Mouse (Mus musculus) embryonic facial prominence, embryonic 13.5 days (tissue): ENCODE results near the gene Carns1. TPM values are rescaled to one million over a fixed set of nuclear protein-coding genes. Genes with fewer than 3 reads are reported as not detected.
"Not testable (repeated sequence)": the region's sequence is repeated elsewhere in the genome, so short reads cannot be mapped to it uniquely, and the experiment has no call there.

ENCODE experiments used
- ATAC-seq: fragments of 200-750 bp; cut with Nextera tagmentation; 2 replicates; pipeline ENCODE4 v1.8.0; 2017; ENCODE audit warnings: low read depth; ENCODE audit not compliant: insufficient number of reproducible peaks, insufficient read depth, low FRiP score, low TSS enrichment
- H3K27ac ChIP-seq: fragments of 300-500 bp; sonication (generic); 2 replicates; pipeline ENCODE4 v1.5.1; 2015; ENCODE audit warnings: moderate library complexity, mild to moderate bottlenecking, inconsistent platforms
- H3K27me3 ChIP-seq: fragments of 300-500 bp; sonication (generic); 2 replicates; pipeline ENCODE4 v1.6.1; 2015; ENCODE audit warnings: mild to moderate bottlenecking, inconsistent platforms
- H3K36me3 ChIP-seq: fragments of 300-500 bp; sonication (generic); 2 replicates; pipeline ENCODE4 v1.6.1; 2015; ENCODE audit warnings: mild to moderate bottlenecking, inconsistent platforms
- H3K4me1 ChIP-seq: fragments of 300-500 bp; sonication (generic); 2 replicates; pipeline ENCODE4 v1.6.1; 2015; ENCODE audit warnings: inconsistent platforms
- H3K4me2 ChIP-seq: fragments of 300-500 bp; sonication (generic); 2 replicates; pipeline ENCODE4 v1.6.1; 2015; ENCODE audit warnings: moderate library complexity, mild to moderate bottlenecking, inconsistent platforms
- H3K4me3 ChIP-seq: fragments of 300-500 bp; sonication (generic); 2 replicates; pipeline ENCODE4 v1.5.1; 2015; ENCODE audit warnings: mild to moderate bottlenecking, inconsistent platforms
- H3K9ac ChIP-seq: fragments of 300-500 bp; sonication (generic); 2 replicates; pipeline ENCODE4 v1.6.1; 2015; ENCODE audit warnings: mild to moderate bottlenecking, inconsistent platforms
- H3K9me3 ChIP-seq: fragments of 300-500 bp; sonication (generic); 2 replicates; pipeline ENCODE4 v1.6.1; 2016; ENCODE audit warnings: inconsistent platforms
- WGBS: fragments of 180-500 bp; shearing (Covaris S2); methylation state at CpG from one replicate; pipeline ENCODE4 v1.1.7; 2015; ENCODE audit warnings: mixed read lengths; 5-methylcytosine and 5-hydroxymethylcytosine counted together
- polyA plus RNA-seq: library from polyadenylated mRNA; unstranded; fragments of >200 nt; fragmentation: Nextera tagmentation; extraction: Ambion mirVana; gene quantifications from 2 replicates; pipeline ENCODE4 v1.2.1, GENCODE M21; 2015

The Carns1 gene
- polyA plus RNA-seq, 1 experiment from 2014 or later = 1.7 TPM

GRCm38 (mm10) chr19:4135963-4136345 lies 39.3 kb downstream of the Carns1 start:
- not testable (repeated sequence) for H3K4me3 ChIP-seq, H3K4me1 ChIP-seq, H3K4me2 ChIP-seq, H3K27me3 ChIP-seq, H3K27ac ChIP-seq, H3K9me3 ChIP-seq, H3K9ac ChIP-seq, ATAC-seq
- H3K36me3 ChIP-seq = peaks cover 24% of the 10 kb centered on the region
- 25% methylated on average over 8 of the region's 8 CpGs for WGBS

GRCm38 (mm10) chr19:4135229-4135962 lies 39.9 kb downstream of the Carns1 start:
- not testable (repeated sequence) for H3K4me2 ChIP-seq, H3K27me3 ChIP-seq, H3K9me3 ChIP-seq, ATAC-seq, H3K27ac ChIP-seq, H3K9ac ChIP-seq, H3K4me1 ChIP-seq, H3K4me3 ChIP-seq
- 78% methylated on average over 6 of the region's 6 CpGs for WGBS
- H3K36me3 ChIP-seq = peaks cover 25% of the 10 kb centered on the region

GRCm38 (mm10) chr19:4134354-4134753 lies 40.9 kb downstream of the Carns1 start:
- Histone ChIP-seq H3K27me3 (no peaks in the 10 kb centered on the region), H3K36me3 (peaks cover 35% of the 10 kb centered on the region), H3K9ac (no peak overlapping the region), H3K9me3 (no peaks in the 10 kb centered on the region), H3K4me2 (no peak overlapping the region), H3K4me1 (no peaks in the 10 kb centered on the region), H3K4me3 (no peak overlapping the region), H3K27ac (no peak overlapping the region)
- WGBS = 91% methylated on average over 4 of the region's 4 CpGs
- no peak for ATAC-seq

GRCm38 (mm10) chr19:4131768-4132167 lies 43.5 kb downstream of the Carns1 start:
- no peak for ATAC-seq
- Histone ChIP-seq H3K9me3 (no peaks in the 10 kb centered on the region), H3K27me3 (no peaks in the 10 kb centered on the region), H3K4me3 (no peak overlapping the region), H3K4me2 (no peak overlapping the region), H3K9ac (no peak overlapping the region), H3K4me1 (peaks cover 9% of the 10 kb centered on the region), H3K36me3 (peaks cover 54% of the 10 kb centered on the region), H3K27ac (no peak overlapping the region)
- WGBS = 82% methylated on average over 2 of the region's 2 CpGs

GRCm38 (mm10) chr19:4131075-4131474 lies 44.2 kb downstream of the Carns1 start:
- Histone ChIP-seq H3K27ac (no peak overlapping the region), H3K4me3 (no peak overlapping the region), H3K9ac (no peak overlapping the region), H3K36me3 (peaks cover 54% of the 10 kb centered on the region), H3K4me2 (no peak overlapping the region), H3K27me3 (no peaks in the 10 kb centered on the region), H3K4me1 (peaks cover 13% of the 10 kb centered on the region), H3K9me3 (no peaks in the 10 kb centered on the region)
- WGBS = 88% methylated on average over 5 of the region's 5 CpGs
- no peak for ATAC-seq

DNA sequence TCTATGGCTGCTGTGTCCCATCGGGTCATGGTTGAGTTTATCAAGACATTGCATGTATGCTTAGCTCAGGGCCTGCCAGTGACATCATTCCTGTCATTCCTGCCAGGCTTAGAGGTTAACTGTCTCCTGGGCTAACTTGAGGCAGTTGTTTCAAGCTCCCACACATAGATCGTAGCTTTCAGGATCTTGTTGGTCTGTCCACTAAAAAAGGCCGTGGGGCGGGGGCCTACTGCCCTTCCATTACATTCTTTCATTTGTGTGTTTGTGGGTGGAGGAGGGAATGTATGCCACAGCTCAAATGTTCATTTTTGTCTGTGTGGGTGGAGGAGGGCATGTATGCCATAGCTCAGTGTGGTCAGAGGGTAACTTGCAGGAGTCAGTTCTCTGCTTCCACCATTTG lies 45.2 kb downstream of the Carns1 start:
- Histone ChIP-seq H3K36me3 (peaks cover 54% of the 10 kb centered on the region), H3K4me2 (no peak overlapping the region), H3K9ac (0 out of 2 replicates have a peak overlapping the region, but pooled peaks have one; percentile 11), H3K27ac (no peak overlapping the region), H3K27me3 (no peaks in the 10 kb centered on the region), H3K4me3 (no peak overlapping the region), H3K9me3 (no peaks in the 10 kb centered on the region), H3K4me1 (peaks cover 14% of the 10 kb centered on the region)
- 84% methylated on average over 4 of the region's 4 CpGs for WGBS
- no peak for ATAC-seq

GRCm38 (mm10) chr19:4129462-4129861 lies 45.8 kb downstream of the Carns1 start:
- Histone ChIP-seq H3K4me1 (peaks cover 20% of the 10 kb centered on the region), H3K27ac (no peak overlapping the region), H3K9me3 (no peaks in the 10 kb centered on the region), H3K36me3 (peaks cover 54% of the 10 kb centered on the region), H3K27me3 (no peaks in the 10 kb centered on the region), H3K4me2 (no peak overlapping the region), H3K4me3 (no peak overlapping the region), H3K9ac (0 out of 2 replicates have a peak overlapping the region, but pooled peaks have one; percentile 11)
- no peak for ATAC-seq
- 95% methylated on average over 7 of the region's 7 CpGs for WGBS

GRCm38 (mm10) chr19:4126759-4127495 lies 48.4 kb downstream of the Carns1 start:
- H3K27me3 ChIP-seq = no peaks in the 10 kb centered on the region
- WGBS = 46% methylated on average over 7 of the region's 7 CpGs
- peaks cover 30% of the 10 kb centered on the region for H3K4me1 ChIP-seq
- peak overlapping the region; percentile 87 for H3K9ac ChIP-seq
- no peaks in the 10 kb centered on the region for H3K9me3 ChIP-seq
- peak overlapping the region; percentile 75 for H3K27ac ChIP-seq
- peaks cover 39% of the 10 kb centered on the region for H3K36me3 ChIP-seq
- peak overlapping the region; percentile 72 for H3K4me2 ChIP-seq
- no peak for ATAC-seq
- peak overlapping the region; percentile 74 for H3K4me3 ChIP-seq

- H3K4me2 ChIP-seq = peak within 1 kb of the TSS; percentile 72
- no peaks in the 10 kb centered on the region for H3K27me3 ChIP-seq
- ATAC-seq = peak; percentile 94
- peak within 1 kb of the TSS; percentile 74 for H3K4me3 ChIP-seq
- peak within 1 kb of the TSS; percentile 82 for H3K27ac ChIP-seq
- H3K4me1 ChIP-seq = peaks cover 31% of the 10 kb centered on the region
- no peaks in the 10 kb centered on the region for H3K9me3 ChIP-seq
- H3K36me3 ChIP-seq = peaks cover 30% of the 10 kb centered on the region
- WGBS = 1% methylated on average over 64 of the region's 64 CpGs
- H3K9ac ChIP-seq = peak within 1 kb of the TSS; percentile 87
Observed at GRCm38 (mm10) chr19:4125741-4126696, 49.3 kb downstream of the Carns1 start, which contains the start of gene Aip. Gene Aip, minus strand, starts transcription at chr19:4125858.

DNA sequence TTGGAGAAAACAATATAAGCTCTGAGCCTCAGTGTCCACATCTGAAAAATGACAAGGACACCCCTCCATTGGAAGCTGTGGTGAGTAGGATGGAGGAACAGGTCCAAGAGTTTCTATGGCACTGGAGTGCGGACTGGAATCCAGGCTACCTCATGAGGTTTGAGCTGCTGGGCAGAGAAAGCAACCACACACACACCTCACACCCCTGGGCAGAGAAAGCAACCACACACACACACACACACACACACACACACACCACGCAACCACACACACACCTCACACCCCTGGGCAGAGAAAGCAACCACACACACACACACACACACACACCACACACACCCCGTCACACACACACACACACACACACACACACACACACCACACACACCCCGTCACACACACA lies 50.0 kb downstream of the Carns1 start:
- 43% methylated on average over 1 of the region's 4 CpGs for WGBS
- peak overlapping the region; percentile 74 for H3K4me3 ChIP-seq
- ATAC-seq = peak; percentile 39; the same call in 1 of the 2 replicates
- H3K9me3 ChIP-seq, H3K27me3 ChIP-seq: not testable (repeated sequence)
- peak overlapping the region; percentile 72 for H3K4me2 ChIP-seq
- H3K27ac ChIP-seq = peak overlapping the region; percentile 82
- peaks cover 39% of the 10 kb centered on the region for H3K4me1 ChIP-seq
- H3K36me3 ChIP-seq = peaks cover 28% of the 10 kb centered on the region
- H3K9ac ChIP-seq = peak overlapping the region; percentile 87

GRCm38 (mm10) chr19:4124432-4124831 lies 50.8 kb downstream of the Carns1 start:
- H3K36me3 ChIP-seq = peaks cover 19% of the 10 kb centered on the region
- H3K4me2 ChIP-seq = peak overlapping the region; percentile 72
- 54% methylated on average over 4 of the region's 4 CpGs for WGBS
- no peaks in the 10 kb centered on the region for H3K27me3 ChIP-seq
- no peaks in the 10 kb centered on the region for H3K9me3 ChIP-seq
- H3K4me1 ChIP-seq = peaks cover 46% of the 10 kb centered on the region
- H3K4me3 ChIP-seq = peak overlapping the region; percentile 74; the same call in 1 of the 2 replicates
- peak overlapping the region; percentile 87 for H3K9ac ChIP-seq
- no peak for ATAC-seq
- H3K27ac ChIP-seq = peak overlapping the region; percentile 82
